Mouse (Mus musculus): ENCODE data around the gene Map1b.

- no peak for TF ChIP-seq CTCF (IDR thresholded peaks at IDR 0.05; ENCODE audit: low read depth)
- TF ChIP-seq EP300 (IDR thresholded peaks at IDR 0.05; ENCODE audit: low read depth): no peak
Observed at GRCm38 (mm10) chr13:99423581-99423980, 92.8 kb downstream of the Map1b start.

All from liver, embryonic 14.5 days (tissue).